Mouse (Mus musculus) G1E (cell line): ENCODE results near the gene Acss3.

Experiments
- CTCF ChIP-seq: IDR thresholded peaks from 2 replicates; pipeline ENCODE4 v1.5.1; 2012; ENCODE audit warnings: low read depth, low read length, inconsistent platforms, mixed read lengths
- TAL1 ChIP-seq: conservative IDR thresholded peaks from 2 replicates; pipeline ENCODE4 v1.6.1; 2012; ENCODE audit warnings: low read depth, low read length, inconsistent platforms, mixed read lengths

GRCm38 (mm10) chr10:107011142-107011541, 112.3 kb downstream of the Acss3 start:
- TF ChIP-seq CTCF (no peak), TAL1 (no peak)
